Mouse (Mus musculus) heart, adult 2 months (tissue): ENCODE data around the gene Ank3.

ENCODE experiments used
- CTCF ChIP-seq: fragments of 200-600 bp; IDR thresholded peaks from 2 replicates; pipeline ENCODE4 v1.8.1; 2022; ENCODE audit warnings: antibody characterized with exemption, mild to moderate bottlenecking, moderate library complexity
- EP300 ChIP-seq: fragments of 200-500 bp; IDR thresholded peaks from 2 replicates; pipeline ENCODE4 v1.6.1; 2011; ENCODE audit warnings: low read depth, low read length, control low read depth; ENCODE audit not compliant: insufficient read depth

GRCm38 (mm10) chr10:69424051-69424450, 25.5 kb downstream of the Ank3 start:
- TF ChIP-seq EP300 (no peak), CTCF (no peak)
